Mouse (Mus musculus) hindbrain, embryonic 14.5 days (tissue): ENCODE measurements around the gene Slc2a8. TPM values are rescaled to one million over a fixed set of nuclear protein-coding genes. Genes with fewer than 3 reads are reported as not detected.

Source experiments
- ATAC-seq: fragments of 200-750 bp; cut with Nextera tagmentation; 2 replicates; pipeline ENCODE4 v1.8.0; 2017; ENCODE audit warnings: moderate number of reproducible peaks, mild to moderate bottlenecking, moderate TSS enrichment, moderate library complexity; ENCODE audit not compliant: low FRiP score
- DNase-seq: peaks from one replicate; pipeline ENCODE4 v3.0.0-alpha.2; 2015; ENCODE audit warnings: low spot score
- H3K27ac ChIP-seq: fragments of 300-500 bp; sonication (generic); 2 replicates; pipeline ENCODE4 v1.5.1; 2014; ENCODE audit warnings: mild to moderate bottlenecking, moderate library complexity
- H3K27me3 ChIP-seq: fragments of 300-500 bp; sonication (generic); 2 replicates; pipeline ENCODE4 v1.6.1; 2014; ENCODE audit warnings: mild to moderate bottlenecking, low read length, mixed read lengths; ENCODE audit not compliant: control insufficient read depth, insufficient read depth
- H3K36me3 ChIP-seq: fragments of 300-500 bp; sonication (generic); replicated peaks from 2 replicates; pipeline ENCODE4 v1.6.1; 2014; ENCODE audit not compliant: control insufficient read depth, insufficient read depth
- H3K4me1 ChIP-seq: fragments of 300-500 bp; sonication (generic); replicated peaks from 2 replicates; pipeline ENCODE4 v1.6.1; 2014; ENCODE audit warnings: antibody characterized with exemption, low read length, mixed read lengths; ENCODE audit not compliant: control insufficient read depth, insufficient read depth
- H3K4me2 ChIP-seq: fragments of 300-500 bp; sonication (generic); replicated peaks from 2 replicates; pipeline ENCODE4 v1.6.1; 2014; ENCODE audit warnings: mild to moderate bottlenecking, moderate library complexity
- H3K4me3 ChIP-seq: fragments of 300-500 bp; sonication (generic); replicated peaks from 2 replicates; pipeline ENCODE4 v1.5.1; 2014; ENCODE audit warnings: mild to moderate bottlenecking, low read length
- H3K9ac ChIP-seq: fragments of 300-500 bp; sonication (generic); 2 replicates; pipeline ENCODE4 v1.6.1; 2014
- H3K9me3 ChIP-seq: fragments of 300-500 bp; sonication (generic); 2 replicates; pipeline ENCODE4 v1.6.1; 2016; ENCODE audit warnings: low read length; ENCODE audit not compliant: control insufficient read depth
- WGBS: fragments of 180-500 bp; shearing (Covaris S2); extraction: QIAGEN DNeasy Blood & Tissue Kit; methylation state at CpG from one replicate; pipeline ENCODE4 v1.1.7; 2014; 5-methylcytosine and 5-hydroxymethylcytosine counted together
- polyA plus RNA-seq: library from polyadenylated mRNA; unstranded; fragments of >200 nt; fragmentation: Nextera tagmentation; extraction: Ambion mirVana; gene quantifications from 2 replicates; pipeline ENCODE4 v1.2.1, GENCODE M21; 2014

Slc2a8 gene
- polyA plus RNA-seq, 1 experiment from 2014 or later, result 17.4 TPM

- Histone ChIP-seq H3K27ac (no peak overlapping the region), H3K9me3 (no peaks in the 10 kb centered on the region), H3K4me3 (no peak overlapping the region), H3K4me2 (no peak overlapping the region), H3K36me3 (peaks cover 5% of the 10 kb centered on the region), H3K9ac (no peak overlapping the region), H3K4me1 (peaks cover 28% of the 10 kb centered on the region), H3K27me3 (no peaks in the 10 kb centered on the region)
- 83% methylated on average over 7 of the region's 7 CpGs for WGBS
- no peak for ATAC-seq
- no peak for DNase-seq
Observed at GRCm38 (mm10) chr2:32979675-32980074, 2.2 kb downstream of the Slc2a8 start.

GRCm38 (mm10) chr2:32978675-32979074 lies 3.2 kb downstream of the Slc2a8 start:
- no peak for DNase-seq
- Histone ChIP-seq H3K9ac (no peak overlapping the region), H3K27ac (no peak overlapping the region), H3K36me3 (peaks cover 15% of the 10 kb centered on the region), H3K4me3 (no peak overlapping the region), H3K27me3 (no peaks in the 10 kb centered on the region), H3K4me1 (peaks cover 28% of the 10 kb centered on the region), H3K4me2 (no peak overlapping the region), H3K9me3 (no peaks in the 10 kb centered on the region)
- ATAC-seq, result no peak
- 67% methylated on average over 3 of the region's 3 CpGs for WGBS

GRCm38 (mm10) chr2:32977114-32977513 lies 4.8 kb downstream of the Slc2a8 start:
- peaks cover 29% of the 10 kb centered on the region for H3K36me3 ChIP-seq
- H3K4me2 ChIP-seq, result no peak overlapping the region
- WGBS, result 65% methylated on average over 5 of the region's 5 CpGs
- H3K4me1 ChIP-seq, result peaks cover 19% of the 10 kb centered on the region
- no peak overlapping the region for H3K4me3 ChIP-seq
- ATAC-seq (no peak), DNase-seq (no peak)
- no peaks in the 10 kb centered on the region for H3K9me3 ChIP-seq
- no peaks in the 10 kb centered on the region for H3K27me3 ChIP-seq
- peak overlapping the region; percentile 64 for H3K27ac ChIP-seq
- no peak overlapping the region for H3K9ac ChIP-seq

- Histone ChIP-seq H3K9ac (no peak overlapping the region), H3K36me3 (peaks cover 33% of the 10 kb centered on the region), H3K4me1 (0 out of 2 replicates have a peak, but pooled peaks cover 9% of the 10 kb centered on the region), H3K27me3 (no peaks in the 10 kb centered on the region), H3K9me3 (no peaks in the 10 kb centered on the region), H3K4me2 (no peak overlapping the region), H3K27ac (no peak overlapping the region), H3K4me3 (no peak overlapping the region)
- 93% methylated on average over 8 of the region's 8 CpGs for WGBS
- ATAC-seq (no peak), DNase-seq (no peak)
Observed at GRCm38 (mm10) chr2:32974216-32974615, 7.7 kb downstream of the Slc2a8 start.

GRCm38 (mm10) chr2:32971235-32971634 lies 10.6 kb downstream of the Slc2a8 start:
- DNase-seq (no peak), ATAC-seq (no peak)
- Histone ChIP-seq H3K4me3 (no peak overlapping the region), H3K4me1 (peaks cover 13% of the 10 kb centered on the region), H3K9ac (no peak overlapping the region), H3K36me3 (peaks cover 33% of the 10 kb centered on the region), H3K27me3 (no peaks in the 10 kb centered on the region), H3K27ac (no peak overlapping the region), H3K9me3 (no peaks in the 10 kb centered on the region), H3K4me2 (no peak overlapping the region)
- WGBS, result 29% methylated on average over 9 of the region's 9 CpGs

- H3K9ac ChIP-seq, result no peak overlapping the region
Observed at GRCm38 (mm10) chr2:32969326-32969725, 12.6 kb downstream of the Slc2a8 start.

GRCm38 (mm10) chr2:32968024-32968614 lies 13.8 kb downstream of the Slc2a8 start:
- H3K9me3 ChIP-seq, result no peaks in the 10 kb centered on the region
- H3K4me3 ChIP-seq, result peak overlapping the region; percentile 55; the same call in 1 of the 2 replicates
- peak overlapping the region; percentile 88 for H3K4me2 ChIP-seq
- 85% methylated on average over 9 of the region's 9 CpGs for WGBS
- H3K27ac ChIP-seq, result no peak overlapping the region
- peaks cover 33% of the 10 kb centered on the region for H3K36me3 ChIP-seq
- H3K9ac ChIP-seq, result peak overlapping the region; percentile 71; the same call in 1 of the 2 replicates
- DNase-seq, result no peak
- H3K4me1 ChIP-seq, result peaks cover 16% of the 10 kb centered on the region
- ATAC-seq, result no peak
- no peaks in the 10 kb centered on the region for H3K27me3 ChIP-seq

More at GRCm38 (mm10) chr2:32969326-32969725, 12.6 kb downstream of the Slc2a8 start:
- ATAC-seq (no peak), DNase-seq (no peak)
- Histone ChIP-seq H3K4me1 (peaks cover 16% of the 10 kb centered on the region), H3K9me3 (no peaks in the 10 kb centered on the region), H3K36me3 (peaks cover 33% of the 10 kb centered on the region), H3K27me3 (no peaks in the 10 kb centered on the region), H3K27ac (no peak overlapping the region), H3K4me2 (no peak overlapping the region), H3K4me3 (no peak overlapping the region)
- WGBS, result 87% methylated on average over 8 of the region's 8 CpGs

GRCm38 (mm10) chr2:32966689-32967631 lies 14.9 kb downstream of the Slc2a8 start:
- no peaks in the 10 kb centered on the region for H3K9me3 ChIP-seq
- 1% methylated on average over 54 of the region's 55 CpGs for WGBS
- DNase-seq (peak; percentile 91), ATAC-seq (peak; percentile 91)
- H3K4me3 ChIP-seq, result peak overlapping the region; percentile 55
- H3K36me3 ChIP-seq, result peaks cover 30% of the 10 kb centered on the region
- peak overlapping the region; percentile 88 for H3K4me2 ChIP-seq
- no peaks in the 10 kb centered on the region for H3K27me3 ChIP-seq
- H3K4me1 ChIP-seq, result peaks cover 24% of the 10 kb centered on the region
- H3K27ac ChIP-seq, result peak overlapping the region; percentile 93
- H3K9ac ChIP-seq, result peak overlapping the region; percentile 71

- Histone ChIP-seq H3K4me1 (peaks cover 24% of the 10 kb centered on the region), H3K4me3 (peak overlapping the region; percentile 55), H3K27ac (peak overlapping the region; percentile 93), H3K9ac (peak overlapping the region; percentile 71), H3K4me2 (peak overlapping the region; percentile 88), H3K36me3 (peaks cover 27% of the 10 kb centered on the region), H3K9me3 (no peaks in the 10 kb centered on the region), H3K27me3 (no peaks in the 10 kb centered on the region)
- DNase-seq, result no peak
- WGBS, result 12% methylated on average over 13 of the region's 13 CpGs
- no peak for ATAC-seq
Observed at GRCm38 (mm10) chr2:32966184-32966688, 15.6 kb downstream of the Slc2a8 start.
